Mouse (Mus musculus): ENCODE data around the gene Mcidas. TPM values are rescaled to one million over a fixed set of nuclear protein-coding genes. Genes with fewer than 3 reads are reported as not detected.
"Not testable (repeated sequence)": the region's sequence is repeated elsewhere in the genome, so short reads cannot be mapped to it uniquely, and the experiment has no call there.

The Mcidas gene
- total RNA-seq, 2 experiments from 2014 or later: 0.20 to 0.36 TPM

- intact Hi-C loops (cut with DNase I): no loop called here
Measured at GRCm38 (mm10) chr13:113000090-113000489, 6.4 kb downstream of the Mcidas start.

GRCm38 (mm10) chr13:113000576-113001318, 7.1 kb downstream of the Mcidas start:
- no peak for DNase-seq (ENCODE audit: low spot score in 2 of 2)
- intact Hi-C loops (cut with DNase I): no loop called here

More at GRCm38 (mm10) chr13:113000090-113000489, 6.4 kb downstream of the Mcidas start:
- DNase-seq (ENCODE audit: low spot score in 2 of 2): no peak

GRCm38 (mm10) chr13:113012683-113013082, 19.0 kb downstream of the Mcidas start:
- intact Hi-C loops (cut with DNase I): no loop called here
- DNase-seq (ENCODE audit: low spot score in 2 of 2): no peak

GRCm38 (mm10) chr13:113013174-113013953, 19.7 kb downstream of the Mcidas start:
- intact Hi-C loops (cut with DNase I): not testable (repeated sequence)
- DNase-seq (ENCODE audit: low spot score in 2 of 2): peak in 1 of 2 experiments; percentile 46

- DNase-seq (ENCODE audit: low spot score in 2 of 2): no peak
- intact Hi-C loops (cut with DNase I): no loop called here
Measured at GRCm38 (mm10) chr13:113021521-113021920, 27.9 kb downstream of the Mcidas start.

- intact Hi-C loops (cut with DNase I): no loop called here
- DNase-seq (ENCODE audit: low spot score in 2 of 2): no peak
Measured at GRCm38 (mm10) chr13:113022467-113022866, 28.8 kb downstream of the Mcidas start.

GRCm38 (mm10) chr13:113023274-113024143, 29.9 kb downstream of the Mcidas start:
- no peak for DNase-seq (ENCODE audit: low spot score in 2 of 2)

GRCm38 (mm10) chr13:113031351-113031750, 37.7 kb downstream of the Mcidas start:
- DNase-seq (ENCODE audit: low spot score in 2 of 2): peak in 1 of 2 experiments; percentile 27
- intact Hi-C loops (cut with DNase I): loop anchor here (5.0 to 10.0 kb wide), 2 partner anchors 44 to 107 kb away; partner anchors contain the start of genes Ccno, Dhx29 and Mtrex

More at GRCm38 (mm10) chr13:113023274-113024143, 29.9 kb downstream of the Mcidas start:
- intact Hi-C loops (cut with DNase I): no loop called here

GRCm38 (mm10) chr13:113031792-113032571, 38.3 kb downstream of the Mcidas start:
- intact Hi-C loops (cut with DNase I): loop anchor here (5.0 to 10.0 kb wide), 2 partner anchors 45 to 107 kb away; partner anchors contain the start of genes Ccno, Dhx29 and Mtrex

GRCm38 (mm10) chr13:113032831-113033230, 39.2 kb downstream of the Mcidas start:
- no peak for DNase-seq (ENCODE audit: low spot score in 2 of 2)
- intact Hi-C loops (cut with DNase I): loop anchor here (5.0 to 10.0 kb wide), 2 partner anchors 46 to 108 kb away; partner anchors contain the start of genes Ccno, Dhx29 and Mtrex

More at GRCm38 (mm10) chr13:113031792-113032571, 38.3 kb downstream of the Mcidas start:
- peak; percentile 15 to 44 for DNase-seq (ENCODE audit: low spot score in 2 of 2)

- intact Hi-C loops (cut with DNase I): loop anchor here (5.0 to 10.0 kb wide), 2 partner anchors 47 to 110 kb away; partner anchors contain the start of genes Ccno, Dhx29 and Mtrex
- DNase-seq (ENCODE audit: low spot score in 2 of 2): no peak
Measured at GRCm38 (mm10) chr13:113034271-113034886, 40.7 kb downstream of the Mcidas start.

- peak in 1 of 2 experiments; percentile 29 for DNase-seq (ENCODE audit: low spot score in 2 of 2)
- intact Hi-C loops (cut with DNase I): loop anchor here (5.0 to 10.0 kb wide), 3 partner anchors 48 to 348 kb away; partner anchors contain the start of genes Ccno, Dhx29 and Mtrex
Measured at GRCm38 (mm10) chr13:113034950-113035421, 41.3 kb downstream of the Mcidas start, which contains the start of gene Cdc20b. TSS of gene Cdc20b (plus strand) at chr13:113035111.

GRCm38 (mm10) chr13:113035852-113036251, 42.2 kb downstream of the Mcidas start:
- DNase-seq (ENCODE audit: low spot score in 2 of 2): peak; percentile 84 to 88
- intact Hi-C loops (cut with DNase I): loop anchor here (5.0 to 10.0 kb wide), 2 partner anchors 111 to 349 kb away; partner anchors contain the start of genes Dhx29 and Mtrex

GRCm38 (mm10) chr13:113044876-113045275, 51.2 kb downstream of the Mcidas start:
- DNase-seq (ENCODE audit: low spot score in 2 of 2): no peak
- intact Hi-C loops (cut with DNase I): loop anchor here (10.0 kb wide), 1 partner anchor 570 kb away; the partner anchor contains the start of gene Snx18

- no peak for DNase-seq (ENCODE audit: low spot score in 2 of 2)
- intact Hi-C loops (cut with DNase I): loop anchor here (1.0 to 10.0 kb wide), 3 partner anchors 93 to 569 kb away; partner anchors contain the start of gene Snx18
Measured at GRCm38 (mm10) chr13:113045458-113046110, 51.9 kb downstream of the Mcidas start.

- peak; percentile 67 for DNase-seq (ENCODE audit: low spot score in 2 of 2)
- intact Hi-C loops (cut with DNase I): loop anchor here (1.0 to 10.0 kb wide), 3 partner anchors 92 to 568 kb away; partner anchors contain the start of gene Snx18
Measured at GRCm38 (mm10) chr13:113046211-113046883, 52.7 kb downstream of the Mcidas start, which contains the start of gene Gpx8. TSS of gene Gpx8 (minus strand) at chr13:113046410.
